Mouse (Mus musculus) gastrocnemius, postnatal 25 days (tissue): ENCODE results near the gene Ost4. TPM values are rescaled to one million over a fixed set of nuclear protein-coding genes. Genes with fewer than 3 reads are reported as not detected.
A peak's percentile ranks its signal among the peaks of the same experiment; 100 is the strongest.

ENCODE experiments used
- DNase-seq: peaks from one replicate; pipeline ENCODE4 v3.0.0; 2022
- long read RNA-seq, 2 experiments: library from polyadenylated mRNA; stranded (forward); transcript quantifications; one replicate each; pipeline ENCODE4 v2.0.0; 2021
- total RNA-seq, 2 experiments: library from RNA; stranded (reverse); gene quantifications; 1 replicate in 1 of 2; 2 replicates in 1 of 2; pipeline ENCODE4 v1.2.3; 2021

Gene Ost4
- 100 to 1,000 TPM; 103 to 117 TPM for total RNA-seq
- long read RNA-seq, experiment 1, transcript Ost4-201 (2 exons, 576 nt) = minor isoform, 53 of 224 reads
- long read RNA-seq, experiment 1, transcript Ost4-202 (3 exons, 1,144 nt) = major isoform, 169 of 224 reads
- long read RNA-seq, experiment 1, partial matches to known transcripts = 0 of 224 reads
- long read RNA-seq, experiment 1, other reads (novel, unspliced or antisense) = 2 of 224 reads
- long read RNA-seq, experiment 2, transcript Ost4-202 (3 exons, 1,144 nt) = major isoform, 88 of 137 reads
- long read RNA-seq, experiment 2, transcript Ost4-201 (2 exons, 576 nt) = minor isoform, 49 of 137 reads
- long read RNA-seq, experiment 2, partial matches to known transcripts = 0 of 137 reads
- long read RNA-seq, experiment 2, other reads (novel, unspliced or antisense) = 0 of 137 reads

GRCm38 (mm10) chr5:30907413-30908059 is at the start of gene Ost4:
Ost4 (minus strand) TSS chr5:30907788.
- peak; percentile 95 for DNase-seq

GRCm38 (mm10) chr5:30955751-30956150 is 48.2 kb upstream of the Ost4 start:
- DNase-seq = no peak

- DNase-seq = no peak
These were observed 47.0 kb upstream of the Ost4 start for GRCm38 (mm10) chr5:30954556-30954955.

GRCm38 (mm10) chr5:30954065-30954464 is 46.5 kb upstream of the Ost4 start:
- DNase-seq = no peak

GRCm38 (mm10) chr5:30952551-30952950 is 45.0 kb upstream of the Ost4 start:
- no peak for DNase-seq

- no peak for DNase-seq
These were observed 44.1 kb upstream of the Ost4 start for GRCm38 (mm10) chr5:30951706-30952105.

- no peak for DNase-seq
These were observed 43.3 kb upstream of the Ost4 start for GRCm38 (mm10) chr5:30950922-30951321.

GRCm38 (mm10) chr5:30950451-30950850 is 42.9 kb upstream of the Ost4 start:
- DNase-seq = no peak

- DNase-seq = peak; percentile 92
These were observed 42.2 kb upstream of the Ost4 start for GRCm38 (mm10) chr5:30949654-30950326.

GRCm38 (mm10) chr5:30948620-30949019 is 41.0 kb upstream of the Ost4 start:
- no peak for DNase-seq

GRCm38 (mm10) chr5:30944956-30945781 is 37.6 kb upstream of the Ost4 start, which contains the start of gene Cgref1:
Cgref1 (minus strand) TSS chr5:30945591.
- DNase-seq = peak; percentile 61

- DNase-seq = no peak
These were observed 36.8 kb upstream of the Ost4 start for GRCm38 (mm10) chr5:30944344-30944743.

- DNase-seq = no peak
These were observed 35.4 kb upstream of the Ost4 start for GRCm38 (mm10) chr5:30943004-30943403.

GRCm38 (mm10) chr5:30934725-30935461 is 27.3 kb upstream of the Ost4 start:
- DNase-seq = no peak

- DNase-seq = no peak
These were observed 26.1 kb upstream of the Ost4 start for GRCm38 (mm10) chr5:30933705-30934104.

GRCm38 (mm10) chr5:30931378-30931777 is 23.8 kb upstream of the Ost4 start:
- no peak for DNase-seq

GRCm38 (mm10) chr5:30930846-30931245 is 23.3 kb upstream of the Ost4 start:
- DNase-seq = no peak

GRCm38 (mm10) chr5:30930121-30930520 is 22.5 kb upstream of the Ost4 start:
- peak; percentile 56 for DNase-seq

- no peak for DNase-seq
These were observed 20.4 kb upstream of the Ost4 start for GRCm38 (mm10) chr5:30927945-30928529.

- no peak for DNase-seq
These were observed 18.5 kb upstream of the Ost4 start for GRCm38 (mm10) chr5:30926073-30926472.

GRCm38 (mm10) chr5:30925217-30925616 is 17.6 kb upstream of the Ost4 start:
- DNase-seq = no peak
